Mouse (Mus musculus): Measurements from ENCODE around the gene Afg1l. TPM values are rescaled to one million over a fixed set of nuclear protein-coding genes. Genes with fewer than 3 reads are reported as not detected.

The Afg1l gene
- polyA plus RNA-seq, 1 experiment = 21.7 TPM

DNA sequence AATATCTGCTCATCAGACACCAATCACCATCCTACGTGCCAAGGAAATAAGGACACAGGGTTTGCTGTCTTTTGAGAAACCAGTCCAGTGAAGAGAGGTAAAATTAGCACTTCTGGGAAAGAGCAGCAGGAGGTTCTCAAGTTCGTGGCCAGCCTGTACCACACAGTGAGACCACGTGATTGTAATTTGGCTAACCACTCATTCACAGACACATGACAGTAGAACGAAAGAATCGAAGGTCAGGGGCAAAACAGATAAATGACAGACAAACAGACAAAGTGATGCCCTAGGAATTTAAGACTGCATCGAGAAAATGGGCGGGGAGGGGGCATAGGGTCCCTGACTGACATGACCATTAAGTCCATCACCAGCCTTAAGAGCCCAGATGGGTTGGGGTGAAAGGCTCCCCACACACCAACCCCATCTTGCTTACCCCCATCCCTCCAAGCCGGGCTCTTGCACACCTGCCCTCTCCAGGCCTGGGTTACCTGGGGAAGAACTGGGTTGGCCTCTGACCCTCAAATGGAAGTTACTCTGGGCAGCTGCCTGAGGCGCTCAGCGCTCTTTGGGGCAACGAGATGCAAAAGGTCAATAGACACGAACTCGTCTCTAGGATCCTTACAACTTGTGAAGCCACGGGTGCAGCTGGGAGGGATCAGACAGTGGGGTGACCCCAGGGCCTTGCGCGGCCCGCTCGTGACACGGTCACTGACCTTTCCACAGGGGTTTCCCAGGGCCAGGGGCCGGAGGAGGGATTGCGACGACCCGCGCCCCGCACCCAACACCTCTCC, 620 bp downstream of the Afg1l start:
- H3K4me3 ChIP-seq (ENCODE audit: insufficient read depth, low read depth, low read length) = peak overlapping the region; percentile 79
- TF ChIP-seq CTCF (conservative IDR thresholded peaks at IDR 0.05; ENCODE audit: insufficient read depth, insufficient read length, low read depth, low read length) = no peak
- no peak for TF ChIP-seq POLR2A (IDR thresholded peaks at IDR 0.05; ENCODE audit: low read depth, low read length)
- H3K36me3 ChIP-seq (ENCODE audit: control insufficient read depth, insufficient read depth, low read length) = no peaks in the 10 kb centered on the region
- peak; percentile 44 for DNase-seq
- WGBS = 8% methylated on average over 25 of the region's 25 CpGs
- peak overlapping the region; percentile 87 for H3K27ac ChIP-seq (ENCODE audit: insufficient read depth, low read depth, low read length)
- no peaks in the 10 kb centered on the region for H3K27me3 ChIP-seq (replicated peaks; ENCODE audit: control insufficient read depth, insufficient read depth, low read length)
- H3K4me1 ChIP-seq (ENCODE audit: control insufficient read depth, insufficient read depth, low read length) = peaks cover 5% of the 10 kb centered on the region; the same call in 1 of the 2 replicates

DNA sequence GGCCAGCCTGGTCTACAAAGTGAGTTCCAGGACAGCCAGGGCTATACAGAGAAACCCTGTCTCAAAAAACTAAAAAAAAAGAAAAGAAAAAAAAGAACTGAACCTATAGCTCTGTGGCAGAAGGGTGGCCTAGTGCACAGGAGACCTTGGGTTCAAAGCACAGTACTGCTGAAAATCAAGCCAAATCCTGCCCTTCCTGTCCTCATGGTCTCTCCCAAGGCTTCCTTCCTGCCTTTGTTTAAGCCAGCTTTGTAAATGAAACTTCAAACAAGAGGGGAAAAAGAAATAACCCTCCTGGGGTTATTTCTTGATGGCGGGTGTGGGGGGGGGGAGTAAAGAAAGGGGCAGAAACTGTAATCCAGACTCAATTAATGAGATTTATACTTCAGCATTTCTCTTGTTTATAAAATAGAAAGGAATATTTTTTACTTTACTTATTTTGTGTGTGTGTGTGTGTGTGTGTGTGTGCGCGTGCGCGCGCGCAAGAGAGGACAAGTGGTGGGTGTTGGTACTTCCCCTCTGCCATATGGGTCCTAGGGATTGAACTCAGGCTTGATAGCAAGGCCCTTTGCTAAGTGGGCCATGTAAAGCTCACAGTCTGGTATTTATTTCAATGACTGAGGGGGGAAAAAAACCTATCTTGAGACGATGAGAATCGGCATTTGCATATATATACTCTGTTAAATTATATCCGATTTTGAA, 1.4 kb downstream of the Afg1l start:
- Histone ChIP-seq H3K27me3 (replicated peaks; ENCODE audit: control insufficient read depth, insufficient read depth, low read length) (no peaks in the 10 kb centered on the region), H3K36me3 (ENCODE audit: control insufficient read depth, insufficient read depth, low read length) (no peaks in the 10 kb centered on the region), H3K4me1 (ENCODE audit: control insufficient read depth, insufficient read depth, low read length) (peaks cover 5% of the 10 kb centered on the region; the same call in 1 of the 2 replicates), H3K27ac (ENCODE audit: insufficient read depth, low read depth, low read length) (peak overlapping the region; percentile 87), H3K4me3 (ENCODE audit: insufficient read depth, low read depth, low read length) (no peak overlapping the region)
- peak; percentile 72 for DNase-seq
- TF ChIP-seq CTCF (conservative IDR thresholded peaks at IDR 0.05; ENCODE audit: insufficient read depth, insufficient read length, low read depth, low read length) = no peak
- TF ChIP-seq POLR2A (IDR thresholded peaks at IDR 0.05; ENCODE audit: low read depth, low read length) = no peak
- WGBS = 81% methylated on average over 10 of the region's 10 CpGs

GRCm38 (mm10) chr10:42474946-42475514, 3.3 kb downstream of the Afg1l start:
- 75% methylated on average over 6 of the region's 6 CpGs for WGBS
- Histone ChIP-seq H3K4me1 (ENCODE audit: control insufficient read depth, insufficient read depth, low read length) (peaks cover 5% of the 10 kb centered on the region; the same call in 1 of the 2 replicates), H3K36me3 (ENCODE audit: control insufficient read depth, insufficient read depth, low read length) (no peaks in the 10 kb centered on the region), H3K27me3 (replicated peaks; ENCODE audit: control insufficient read depth, insufficient read depth, low read length) (no peaks in the 10 kb centered on the region), H3K27ac (ENCODE audit: insufficient read depth, low read depth, low read length) (no peak overlapping the region), H3K4me3 (ENCODE audit: insufficient read depth, low read depth, low read length) (no peak overlapping the region)
- TF ChIP-seq CTCF (conservative IDR thresholded peaks at IDR 0.05; ENCODE audit: insufficient read depth, insufficient read length, low read depth, low read length) = no peak
- no peak for TF ChIP-seq POLR2A (IDR thresholded peaks at IDR 0.05; ENCODE audit: low read depth, low read length)
- no peak for DNase-seq

- 89% methylated on average over 14 of the region's 14 CpGs for WGBS
- TF ChIP-seq CTCF (conservative IDR thresholded peaks at IDR 0.05; ENCODE audit: insufficient read depth, insufficient read length, low read depth, low read length) (no peak), POLR2A (IDR thresholded peaks at IDR 0.05; ENCODE audit: low read depth, low read length) (no peak)
- no peak overlapping the region for H3K4me3 ChIP-seq (ENCODE audit: insufficient read depth, low read depth, low read length)
- DNase-seq = no peak
- peaks cover 6% of the 10 kb centered on the region for H3K4me1 ChIP-seq (ENCODE audit: control insufficient read depth, insufficient read depth, low read length)
- no peaks in the 10 kb centered on the region for H3K36me3 ChIP-seq (ENCODE audit: control insufficient read depth, insufficient read depth, low read length)
- no peaks in the 10 kb centered on the region for H3K27me3 ChIP-seq (replicated peaks; ENCODE audit: control insufficient read depth, insufficient read depth, low read length)
- H3K27ac ChIP-seq (ENCODE audit: insufficient read depth, low read depth, low read length) = no peak overlapping the region
Observed at GRCm38 (mm10) chr10:42464805-42465204, 13.6 kb downstream of the Afg1l start.

DNA sequence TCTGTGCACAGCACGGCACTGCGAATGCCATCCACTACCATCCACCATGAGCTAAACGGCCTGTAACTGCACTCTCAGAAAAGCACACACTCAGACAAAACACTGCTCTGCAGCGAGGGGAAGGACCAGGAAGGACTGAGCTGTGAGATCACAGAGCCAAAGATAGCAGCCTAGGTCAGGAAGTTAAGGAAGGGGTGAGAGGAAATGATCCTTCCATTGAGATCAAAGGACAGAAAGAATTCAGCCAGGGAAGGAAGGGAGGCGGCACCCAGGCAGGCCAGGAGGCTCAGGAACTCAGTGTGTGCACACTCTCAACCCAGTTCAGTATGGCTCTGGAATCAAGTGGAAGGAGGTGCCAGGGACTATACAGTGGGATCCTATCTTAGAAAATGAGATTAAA, 14.1 kb downstream of the Afg1l start:
- WGBS = 38% methylated on average over 5 of the region's 5 CpGs

GRCm38 (mm10) chr10:42457557-42458191, 20.7 kb downstream of the Afg1l start:
- WGBS = 58% methylated on average over 9 of the region's 9 CpGs
- TF ChIP-seq POLR2A (IDR thresholded peaks at IDR 0.05; ENCODE audit: low read depth, low read length) (no peak), CTCF (conservative IDR thresholded peaks at IDR 0.05; ENCODE audit: insufficient read depth, insufficient read length, low read depth, low read length) (no peak)
- peak; percentile 88 for DNase-seq
- peak overlapping the region; percentile 82 for H3K27ac ChIP-seq (ENCODE audit: insufficient read depth, low read depth, low read length)
- no peak overlapping the region for H3K4me3 ChIP-seq (ENCODE audit: insufficient read depth, low read depth, low read length)
- H3K27me3 ChIP-seq (replicated peaks; ENCODE audit: control insufficient read depth, insufficient read depth, low read length) = no peaks in the 10 kb centered on the region
- peaks cover 1% of the 10 kb centered on the region; the same call in 1 of the 2 replicates for H3K36me3 ChIP-seq (ENCODE audit: control insufficient read depth, insufficient read depth, low read length)
- H3K4me1 ChIP-seq (ENCODE audit: control insufficient read depth, insufficient read depth, low read length) = peaks cover 7% of the 10 kb centered on the region; the same call in 1 of the 2 replicates

More for the DNA sequence above, 14.1 kb downstream of the Afg1l start:
- TF ChIP-seq POLR2A (IDR thresholded peaks at IDR 0.05; ENCODE audit: low read depth, low read length) = no peak
- no peak for TF ChIP-seq CTCF (conservative IDR thresholded peaks at IDR 0.05; ENCODE audit: insufficient read depth, insufficient read length, low read depth, low read length)
- DNase-seq = peak; percentile 71
- H3K27me3 ChIP-seq (replicated peaks; ENCODE audit: control insufficient read depth, insufficient read depth, low read length) = no peaks in the 10 kb centered on the region
- no peak overlapping the region; the same call in 1 of the 2 replicates for H3K27ac ChIP-seq (ENCODE audit: insufficient read depth, low read depth, low read length)
- no peak overlapping the region for H3K4me3 ChIP-seq (ENCODE audit: insufficient read depth, low read depth, low read length)
- no peaks in the 10 kb centered on the region for H3K36me3 ChIP-seq (ENCODE audit: control insufficient read depth, insufficient read depth, low read length)
- H3K4me1 ChIP-seq (ENCODE audit: control insufficient read depth, insufficient read depth, low read length) = peaks cover 6% of the 10 kb centered on the region

All from kidney, adult 2 months (tissue).